ENCODE assay signal across 8 mouse cellular contexts in genomic region chr2:148395131-148396051, GRCm38 (mm10). TPM values are rescaled to one million over a fixed set of nuclear protein-coding genes. Genes with fewer than 3 reads are reported as not detected.
DNase-seq lines count a peak whose midpoint lies in the region; ATAC-seq and TF ChIP-seq lines count a peak whose summit lies in the region.

Sstr4 (plus strand) TSS chr2:148395344.

- TF ChIP-seq CTCF in cortical plate, adult 2 months (IDR thresholded peaks at IDR 0.05; ENCODE audit: extremely low read depth, insufficient read depth, low read length) = peak; percentile 53
- peak; percentile 87 for TF ChIP-seq CTCF in intestine, postnatal 0 days (IDR thresholded peaks at IDR 0.05; ENCODE audit: low read depth)

- H3K4me2 ChIP-seq in intestine, postnatal 0 days (replicated peaks; ENCODE audit: low read depth) = peak within 1 kb of the TSS; percentile 90
- H3K4me2 ChIP-seq in limb, embryonic 15.5 days = peak within 1 kb of the TSS; percentile 96
- peak within 1 kb of the TSS; percentile 92 for H3K4me2 ChIP-seq in midbrain, embryonic 15.5 days
- H3K4me2 ChIP-seq in stomach, embryonic 15.5 days = peak within 1 kb of the TSS; percentile 88

- no peaks in the 10 kb centered on the region for H3K9me3 ChIP-seq in intestine, postnatal 0 days (ENCODE audit: control insufficient read depth)
- no peaks in the 10 kb centered on the region for H3K9me3 ChIP-seq in limb, embryonic 15.5 days
- no peaks in the 10 kb centered on the region for H3K9me3 ChIP-seq in midbrain, embryonic 15.5 days
- H3K9me3 ChIP-seq in stomach, embryonic 15.5 days = no peaks in the 10 kb centered on the region

- H3K27me3 ChIP-seq in intestine, postnatal 0 days (replicated peaks; ENCODE audit: control insufficient read depth, insufficient read depth, low read length) = peaks cover 7% of the 10 kb centered on the region
- peaks cover 32% of the 10 kb centered on the region for H3K27me3 ChIP-seq in limb, embryonic 15.5 days
- peaks cover 31% of the 10 kb centered on the region for H3K27me3 ChIP-seq in midbrain, embryonic 15.5 days (replicated peaks)
- H3K27me3 ChIP-seq in stomach, embryonic 15.5 days (replicated peaks) = peaks cover 21% of the 10 kb centered on the region

- peak within 1 kb of the TSS; percentile 34 for H3K9ac ChIP-seq in intestine, postnatal 0 days (ENCODE audit: low read depth, low read length)
- peak within 1 kb of the TSS; percentile 41 for H3K9ac ChIP-seq in limb, embryonic 15.5 days
- H3K9ac ChIP-seq in midbrain, embryonic 15.5 days = peak within 1 kb of the TSS; percentile 60
- H3K9ac ChIP-seq in stomach, embryonic 15.5 days = peak within 1 kb of the TSS; percentile 31; the same call in 1 of the 2 replicates

- peak; percentile 72 for ATAC-seq in intestine, postnatal 0 days
- 0 out of 2 replicates have a peak, but pooled peaks have one; percentile 49 for ATAC-seq in limb, embryonic 15.5 days (ENCODE audit: insufficient number of reproducible peaks, low FRiP score, low TSS enrichment, low read depth)
- ATAC-seq in midbrain, embryonic 15.5 days (replicated peaks) = peak; percentile 95
- peak; percentile 51 for ATAC-seq in stomach, embryonic 15.5 days (ENCODE audit: insufficient read depth, low FRiP score, low read depth)

- WGBS in intestine, postnatal 0 days = 4% methylated on average over 80 of the region's 83 CpGs
- WGBS in limb, embryonic 15.5 days = 3% methylated on average over 74 of the region's 83 CpGs
- 4% methylated on average over 83 of the region's 83 CpGs for WGBS in midbrain, embryonic 15.5 days
- 3% methylated on average over 83 of the region's 83 CpGs for WGBS in stomach, embryonic 15.5 days

- peak; percentile 8 to 50 for DNase-seq in cerebellum, postnatal 25 days
- no peak for DNase-seq in cerebellum, postnatal 36 days
- DNase-seq in gastrocnemius, postnatal 25 days = peak; percentile 44

- no peaks in the 10 kb centered on the region for H3K4me1 ChIP-seq in cortical plate, adult 2 months (ENCODE audit: control insufficient read depth, insufficient read depth, low read length)
- peaks cover 11% of the 10 kb centered on the region; the same call in 1 of the 2 replicates for H3K4me1 ChIP-seq in intestine, postnatal 0 days (replicated peaks; ENCODE audit: control insufficient read depth, insufficient read depth, low read length)
- peaks cover 37% of the 10 kb centered on the region for H3K4me1 ChIP-seq in limb, embryonic 15.5 days
- peaks cover 11% of the 10 kb centered on the region for H3K4me1 ChIP-seq in midbrain, embryonic 15.5 days
- H3K4me1 ChIP-seq in stomach, embryonic 15.5 days = peaks cover 20% of the 10 kb centered on the region

- no peaks in the 10 kb centered on the region for H3K36me3 ChIP-seq in intestine, postnatal 0 days (ENCODE audit: control insufficient read depth, insufficient read depth)
- H3K36me3 ChIP-seq in limb, embryonic 15.5 days = no peaks in the 10 kb centered on the region
- no peaks in the 10 kb centered on the region for H3K36me3 ChIP-seq in midbrain, embryonic 15.5 days (replicated peaks)
- H3K36me3 ChIP-seq in stomach, embryonic 15.5 days = no peaks in the 10 kb centered on the region

- TF ChIP-seq POLR2A in cortical plate, adult 2 months (IDR thresholded peaks at IDR 0.05; ENCODE audit: extremely low read depth, insufficient read depth, low read length) = peak; percentile 57; the same call in 1 of the 2 replicates

- H3K4me3 ChIP-seq in cortical plate, adult 2 months (ENCODE audit: insufficient read depth, low read length) = peak within 1 kb of the TSS; percentile 78
- H3K4me3 ChIP-seq in intestine, postnatal 0 days (ENCODE audit: low read depth, low read length) = peak within 1 kb of the TSS; percentile 47
- H3K4me3 ChIP-seq in limb, embryonic 15.5 days = peak within 1 kb of the TSS; percentile 51
- peak within 1 kb of the TSS; percentile 55 for H3K4me3 ChIP-seq in midbrain, embryonic 15.5 days
- H3K4me3 ChIP-seq in stomach, embryonic 15.5 days (replicated peaks) = peak within 1 kb of the TSS; percentile 47

- H3K27ac ChIP-seq in cortical plate, adult 2 months (ENCODE audit: insufficient read depth, low read length) = peak within 1 kb of the TSS; percentile 83
- H3K27ac ChIP-seq in intestine, postnatal 0 days (ENCODE audit: low read depth, low read length) = no peak within 1 kb of the TSS
- no peak within 1 kb of the TSS for H3K27ac ChIP-seq in limb, embryonic 15.5 days
- no peak within 1 kb of the TSS for H3K27ac ChIP-seq in midbrain, embryonic 15.5 days
- H3K27ac ChIP-seq in stomach, embryonic 15.5 days = no peak within 1 kb of the TSS

RNA-seq across cellular contexts. Expression of gene Sstr4, which starts in this region (rescaled TPM):
- 21.9 and 25.7 TPM in 2 replicates for polyA plus RNA-seq in cortical plate, adult 2 months (2012; rRNA removed)
- total RNA-seq in gastrocnemius, postnatal 25 days (2021) = under 1 TPM; 0.18 to 0.19 TPM
- polyA plus RNA-seq in intestine, postnatal 0 days (2015; fragmentation: Nextera tagmentation; extraction: Ambion mirVana) = 0.78 and 1.1 TPM in 2 replicates
- 3.1 and 3.9 TPM in 2 replicates for polyA plus RNA-seq in limb, embryonic 15.5 days (2015; fragmentation: Nextera tagmentation; extraction: Ambion mirVana)
- 3.4 and 3.9 TPM in 2 replicates for polyA plus RNA-seq in midbrain, embryonic 15.5 days (2015; fragmentation: Nextera tagmentation; extraction: Ambion mirVana)
- polyA plus RNA-seq in stomach, embryonic 15.5 days (2015; fragmentation: Nextera tagmentation; extraction: Ambion mirVana) = 2.7 and 3.0 TPM in 2 replicates

Comparison
In these comparisons a context has a peak if more than half of its experiments do, and no peak if none do; other contexts are left out.
1. DNase-seq: peak in cerebellum, postnatal 25 days (2 of 2); none in cerebellum, postnatal 36 days (0 of 2).
2. Peak in DNase-seq in gastrocnemius, postnatal 25 days; RNA of the gene not detected or under 1 TPM.
3. Peak in every context shown above with its lines, with median percentiles within 50 percentile points of each other: H3K4me3 ChIP-seq, ATAC-seq, H3K4me2 ChIP-seq and H3K9ac ChIP-seq.